Mouse (Mus musculus): ENCODE results near the gene Armcx6.
"Not testable (repeated sequence)": the region's sequence is repeated elsewhere in the genome, so short reads cannot be mapped to it uniquely, and the experiment has no call there.

Armcx6 gene
- long read RNA-seq, experiment 1, partial matches to known transcripts, result 0 of 4 reads
- long read RNA-seq, experiment 1, other reads (novel, unspliced or antisense), result 0 of 4 reads
- long read RNA-seq, experiment 2, partial matches to known transcripts, result 0 of 6 reads
- long read RNA-seq, experiment 2, other reads (novel, unspliced or antisense), result 2 of 6 reads

- intact Hi-C loops (cut with DNase I), result no loop called here
Measured at GRCm38 (mm10) chrX:134750764-134751592, at the start of gene Armcx6. Gene Armcx6 (minus strand): TSS chrX:134751417.

GRCm38 (mm10) chrX:134787728-134788127 lies 36.5 kb upstream of the Armcx6 start:
- intact Hi-C loops (cut with DNase I), result no loop called here

- intact Hi-C loops (cut with DNase I), result not testable (repeated sequence)
Measured at GRCm38 (mm10) chrX:134763428-134764198, 12.4 kb upstream of the Armcx6 start.

- intact Hi-C loops (cut with DNase I), result no loop called here
Measured at GRCm38 (mm10) chrX:134757293-134757995, 6.2 kb upstream of the Armcx6 start.

- intact Hi-C loops (cut with DNase I), result no loop called here
Measured at GRCm38 (mm10) chrX:134756434-134757292, 5.4 kb upstream of the Armcx6 start, which contains the start of gene Armcx3. Gene Armcx3 (plus strand): TSS chrX:134756595.

GRCm38 (mm10) chrX:134752584-134752983 lies 1.4 kb upstream of the Armcx6 start:
- intact Hi-C loops (cut with DNase I), result no loop called here

GRCm38 (mm10) chrX:134751910-134752309 lies 693 bp upstream of the Armcx6 start:
- intact Hi-C loops (cut with DNase I), result no loop called here

GRCm38 (mm10) chrX:134746459-134746858 lies 4.8 kb downstream of the Armcx6 start:
- intact Hi-C loops (cut with DNase I), result no loop called here

GRCm38 (mm10) chrX:134741862-134742261 lies 9.4 kb downstream of the Armcx6 start:
- intact Hi-C loops (cut with DNase I), result loop anchor here (5.0 kb wide), 1 partner anchor 170 kb away; no protein-coding TSS in a partner anchor

- intact Hi-C loops (cut with DNase I), result no loop called here
Measured at GRCm38 (mm10) chrX:134739160-134739559, 12.1 kb downstream of the Armcx6 start.

GRCm38 (mm10) chrX:134737796-134738195 lies 13.4 kb downstream of the Armcx6 start:
- intact Hi-C loops (cut with DNase I), result no loop called here

- intact Hi-C loops (cut with DNase I), result loop anchor here (5.0 to 10.0 kb wide), 3 partner anchors 115 to 198 kb away; no protein-coding TSS in a partner anchor
Measured at GRCm38 (mm10) chrX:134729778-134730177, 21.4 kb downstream of the Armcx6 start.

GRCm38 (mm10) chrX:134723762-134724161 lies 27.5 kb downstream of the Armcx6 start:
- intact Hi-C loops (cut with DNase I), result loop anchor here (10.0 kb wide), 1 partner anchor 109 kb away; no protein-coding TSS in a partner anchor

- intact Hi-C loops (cut with DNase I), result no loop called here
Measured at GRCm38 (mm10) chrX:134718524-134718923, 32.7 kb downstream of the Armcx6 start.

GRCm38 (mm10) chrX:134717752-134718308 lies 33.4 kb downstream of the Armcx6 start, which contains the start of gene Armcx1:
Gene Armcx1 (plus strand): TSS chrX:134717963.
- intact Hi-C loops (cut with DNase I), result no loop called here

GRCm38 (mm10) chrX:134716863-134717262 lies 34.4 kb downstream of the Armcx6 start:
- intact Hi-C loops (cut with DNase I), result no loop called here
